In genomic region chr11:62495276-62495801, GRCm38 (mm10) we compare ENCODE assay signal across 9 mouse cellular contexts. TPM values are rescaled to one million over a fixed set of nuclear protein-coding genes. Genes with fewer than 3 reads are reported as not detected.
DNase-seq lines count a peak whose midpoint lies in the region; ATAC-seq lines count a peak whose summit lies in the region.
"Had no signal": no experiment of that assay in that cellular context is flagged by ENCODE, and none has a peak within 500 bp of the region (broad histone marks: within the 10 kb centered on the region; RNA-seq: fewer than 3 reads in every experiment).

No protein-coding gene starts in this region.

- ATAC-seq in hindbrain, embryonic 11.5 days (ENCODE audit: low FRiP score), result no peak
- ATAC-seq in hindbrain, embryonic 13.5 days (ENCODE audit: low FRiP score), result no peak
- ATAC-seq in kidney, embryonic 15.5 days (replicated peaks; ENCODE audit: low FRiP score), result peak; percentile 36; the same call in 1 of the 2 replicates

- H3K4me2 ChIP-seq in hindbrain, embryonic 11.5 days (replicated peaks; ENCODE audit: low read depth, low read length), result no peak overlapping the region
- H3K4me2 ChIP-seq in hindbrain, embryonic 13.5 days, result no peak overlapping the region
- H3K4me2 ChIP-seq in kidney, embryonic 15.5 days, result no peak overlapping the region
- H3K4me2 ChIP-seq: hindbrain, embryonic 15.5 days had no signal

- 0 out of 2 replicates have a peak overlapping the region, but pooled peaks have one; percentile 25 for H3K27ac ChIP-seq in hindbrain, embryonic 11.5 days (ENCODE audit: low read depth, low read length)
- H3K27ac ChIP-seq in hindbrain, embryonic 13.5 days, result no peak overlapping the region
- peak overlapping the region; percentile 85 for H3K27ac ChIP-seq in kidney, embryonic 15.5 days
- H3K27ac ChIP-seq: hindbrain, embryonic 15.5 days had no signal

- H3K4me1 ChIP-seq in hindbrain, embryonic 11.5 days (replicated peaks; ENCODE audit: control insufficient read depth, insufficient read depth, low read length), result peaks cover 7% of the 10 kb centered on the region; the same call in 1 of the 2 replicates
- H3K4me1 ChIP-seq in hindbrain, embryonic 13.5 days (replicated peaks), result peaks cover 6% of the 10 kb centered on the region
- H3K4me1 ChIP-seq in kidney, embryonic 15.5 days, result peaks cover 15% of the 10 kb centered on the region

- 27% methylated on average over 7 of the region's 10 CpGs for WGBS in hindbrain, embryonic 11.5 days
- 29% methylated on average over 10 of the region's 10 CpGs for WGBS in hindbrain, embryonic 13.5 days
- 32% methylated on average over 9 of the region's 10 CpGs for WGBS in kidney, embryonic 15.5 days

- H3K9ac ChIP-seq in hindbrain, embryonic 11.5 days (ENCODE audit: low read depth, low read length), result peak overlapping the region; percentile 8; the same call in 1 of the 2 replicates
- H3K9ac ChIP-seq in hindbrain, embryonic 13.5 days, result no peak overlapping the region
- H3K9ac ChIP-seq in kidney, embryonic 15.5 days, result no peak overlapping the region
- H3K9ac ChIP-seq: hindbrain, embryonic 15.5 days had no signal

- no peaks in the 10 kb centered on the region for H3K36me3 ChIP-seq in hindbrain, embryonic 11.5 days (ENCODE audit: control insufficient read depth, insufficient read depth, low read length)
- no peaks in the 10 kb centered on the region for H3K36me3 ChIP-seq in hindbrain, embryonic 13.5 days
- H3K36me3 ChIP-seq in kidney, embryonic 15.5 days, result no peaks in the 10 kb centered on the region
- H3K36me3 ChIP-seq: hindbrain, embryonic 15.5 days had no signal

- no peaks in the 10 kb centered on the region for H3K27me3 ChIP-seq in hindbrain, embryonic 11.5 days (ENCODE audit: control insufficient read depth, insufficient read depth, low read length)
- no peaks in the 10 kb centered on the region for H3K27me3 ChIP-seq in hindbrain, embryonic 13.5 days
- no peaks in the 10 kb centered on the region for H3K27me3 ChIP-seq in kidney, embryonic 15.5 days
- H3K27me3 ChIP-seq: hindbrain, embryonic 15.5 days had no signal

- no peak overlapping the region for H3K4me3 ChIP-seq in hindbrain, embryonic 11.5 days (ENCODE audit: low read depth, low read length)
- no peak overlapping the region for H3K4me3 ChIP-seq in hindbrain, embryonic 13.5 days
- no peak overlapping the region for H3K4me3 ChIP-seq in kidney, embryonic 15.5 days (replicated peaks)
- H3K4me3 ChIP-seq: hindbrain, embryonic 15.5 days had no signal

- H3K9me3 ChIP-seq in hindbrain, embryonic 11.5 days (ENCODE audit: control insufficient read depth, low read length), result no peaks in the 10 kb centered on the region
- H3K9me3 ChIP-seq in hindbrain, embryonic 13.5 days, result no peaks in the 10 kb centered on the region
- no peaks in the 10 kb centered on the region for H3K9me3 ChIP-seq in kidney, embryonic 15.5 days (replicated peaks)
- H3K9me3 ChIP-seq: hindbrain, embryonic 15.5 days had no signal

- intact Hi-C loops in left cerebral cortex, postnatal 14 days (cut with DNase I), result no loop called here

- peak; percentile 8 for DNase-seq in hindbrain, embryonic 11.5 days (ENCODE audit: low spot score)
- peak; percentile 59 to 68 for DNase-seq in adrenal gland, postnatal 36 days
- DNase-seq in heart, adult 9 months (ENCODE audit: low spot score in 2 of 2), result peak; percentile 37 to 46
- DNase-seq in lung, postnatal 25 days (ENCODE audit: low spot score), result peak; percentile 80
- DNase-seq in urinary bladder, postnatal 36 days (ENCODE audit: low spot score in 2 of 2), result peak; percentile 30 to 49
- no peak for DNase-seq in left cerebral cortex, postnatal 14 days (ENCODE audit: low spot score in 2 of 2)

RNA-seq across cellular contexts. Expression of gene Ncor1, which starts 37.0 kb away (rescaled TPM):
- 170 and 189 TPM in 2 replicates for polyA plus RNA-seq in hindbrain, embryonic 11.5 days (2014; fragmentation: Nextera tagmentation; extraction: Ambion mirVana)
- polyA plus RNA-seq in hindbrain, embryonic 13.5 days (2015; fragmentation: Nextera tagmentation; extraction: Ambion mirVana), result 163 and 170 TPM in 2 replicates
- 100 to 1,000 TPM; 180 to 205 TPM for total RNA-seq in adrenal gland, postnatal 36 days (2021)
- 168 and 172 TPM in 2 replicates for polyA plus RNA-seq in kidney, embryonic 15.5 days (2015; fragmentation: Nextera tagmentation; extraction: Ambion mirVana)
- total RNA-seq in left cerebral cortex, postnatal 14 days (2021), result 100 to 1,000 TPM; 244 to 270 TPM

RNA-seq across cellular contexts. Expression of gene Pigl, which starts 37.1 kb away (rescaled TPM):
- polyA plus RNA-seq in hindbrain, embryonic 11.5 days (2014; fragmentation: Nextera tagmentation; extraction: Ambion mirVana), result 13.6 and 13.7 TPM in 2 replicates
- 7.4 and 8.1 TPM in 2 replicates for polyA plus RNA-seq in hindbrain, embryonic 13.5 days (2015; fragmentation: Nextera tagmentation; extraction: Ambion mirVana)
- total RNA-seq in adrenal gland, postnatal 36 days (2021), result 10 to 100 TPM in 1 of 2 experiments, 1 to 10 TPM in 1; 7.2 to 10.0 TPM
- 11.9 and 12.4 TPM in 2 replicates for polyA plus RNA-seq in kidney, embryonic 15.5 days (2015; fragmentation: Nextera tagmentation; extraction: Ambion mirVana)
- total RNA-seq in left cerebral cortex, postnatal 14 days (2021), result 1 to 10 TPM; 6.5 to 7.2 TPM

RNA-seq across cellular contexts. Expression of gene Cenpv, which starts 43.7 kb away (rescaled TPM):
- polyA plus RNA-seq in hindbrain, embryonic 11.5 days (2014; fragmentation: Nextera tagmentation; extraction: Ambion mirVana), result 44.2 and 50.0 TPM in 2 replicates
- polyA plus RNA-seq in hindbrain, embryonic 13.5 days (2015; fragmentation: Nextera tagmentation; extraction: Ambion mirVana), result 49.4 and 55.5 TPM in 2 replicates
- 10 to 100 TPM; 30.2 to 37.2 TPM for total RNA-seq in adrenal gland, postnatal 36 days (2021)
- polyA plus RNA-seq in kidney, embryonic 15.5 days (2015; fragmentation: Nextera tagmentation; extraction: Ambion mirVana), result 19.4 and 20.0 TPM in 2 replicates
- 10 to 100 TPM; 37.7 to 45.0 TPM for total RNA-seq in left cerebral cortex, postnatal 14 days (2021)

RNA-seq across cellular contexts. Expression of gene Ubb, which starts 55.6 kb away (rescaled TPM):
- 3,694 and 3,897 TPM in 2 replicates for polyA plus RNA-seq in hindbrain, embryonic 11.5 days (2014; fragmentation: Nextera tagmentation; extraction: Ambion mirVana)
- 4,618 and 4,725 TPM in 2 replicates for polyA plus RNA-seq in hindbrain, embryonic 13.5 days (2015; fragmentation: Nextera tagmentation; extraction: Ambion mirVana)
- total RNA-seq in adrenal gland, postnatal 36 days (2021), result 1,000 to 10,000 TPM; 1,237 to 1,515 TPM
- 3,192 and 3,248 TPM in 2 replicates for polyA plus RNA-seq in kidney, embryonic 15.5 days (2015; fragmentation: Nextera tagmentation; extraction: Ambion mirVana)
- total RNA-seq in left cerebral cortex, postnatal 14 days (2021), result 1,000 to 10,000 TPM; 1,710 to 1,861 TPM

Comparison
In these comparisons a context has a peak if more than half of its experiments do, and no peak if none do; other contexts are left out.
1. DNase-seq: peak in hindbrain, embryonic 11.5 days (single experiment), adrenal gland, postnatal 36 days (2 of 2), heart, adult 9 months (2 of 2), lung, postnatal 25 days (single experiment) and urinary bladder, postnatal 36 days (2 of 2); none in left cerebral cortex, postnatal 14 days (0 of 2).